Mouse (Mus musculus) G1E (cell line): Measurements from ENCODE around the gene Lrp1. TPM values are rescaled to one million over a fixed set of nuclear protein-coding genes. Genes with fewer than 3 reads are reported as not detected.

ENCODE experiments used
- ATAC-seq: 2 replicates; pipeline ENCODE4 v1.8.0; 2016; ENCODE audit warnings: mild to moderate bottlenecking; ENCODE audit not compliant: insufficient number of reproducible peaks, poor library complexity, low FRiP score, severe bottlenecking; ENCODE audit errors: extremely low read depth
- DNase-seq: peaks from one replicate; pipeline ENCODE4 v3.0.0; 2012; ENCODE audit warnings: low spot score
- H3K27me3 ChIP-seq: 2 replicates; pipeline ENCODE4 v1.6.1; 2012; ENCODE audit warnings: mild to moderate bottlenecking, low read length, inconsistent platforms; ENCODE audit not compliant: insufficient read depth
- H3K36me3 ChIP-seq: replicated peaks from 2 replicates; pipeline ENCODE3; 2012; ENCODE audit warnings: mild to moderate bottlenecking, inconsistent platforms
- H3K4me1 ChIP-seq: 2 replicates; pipeline ENCODE4 v1.6.1; 2012; ENCODE audit warnings: low read depth, low read length, inconsistent platforms, mixed read lengths; ENCODE audit not compliant: insufficient read depth
- H3K4me3 ChIP-seq: 2 replicates; pipeline ENCODE4 v1.5.1; 2012; ENCODE audit warnings: low read depth, mild to moderate bottlenecking, inconsistent platforms, low read length, moderate library complexity, mixed read lengths
- H3K9me3 ChIP-seq: replicated peaks from 2 replicates; pipeline ENCODE4 v1.6.1; 2012; ENCODE audit warnings: inconsistent platforms
- CTCF ChIP-seq: IDR thresholded peaks from 2 replicates; pipeline ENCODE4 v1.5.1; 2012; ENCODE audit warnings: low read depth, low read length, inconsistent platforms, mixed read lengths
- GATA1 ChIP-seq: IDR thresholded peaks from 2 replicates; pipeline ENCODE4 v1.6.1; 2012; ENCODE audit warnings: borderline replicate concordance, low read length, inconsistent platforms, mixed read lengths
- GATA2 ChIP-seq: IDR thresholded peaks from 2 replicates; pipeline ENCODE4 v1.6.1; 2012; ENCODE audit warnings: low read depth, low read length, inconsistent platforms, borderline replicate concordance
- POLR2AphosphoS5 ChIP-seq: IDR thresholded peaks from 2 replicates; pipeline ENCODE4 v1.6.1; 2012; ENCODE audit warnings: low read depth, low read length, inconsistent platforms; ENCODE audit not compliant: insufficient replicate concordance
- TAL1 ChIP-seq: conservative IDR thresholded peaks from 2 replicates; pipeline ENCODE4 v1.6.1; 2012; ENCODE audit warnings: low read depth, low read length, inconsistent platforms, mixed read lengths
- polyA plus RNA-seq: library from polyadenylated mRNA; stranded (reverse); fragments of >175 nt; gene quantifications from 2 replicates; pipeline ENCODE4 v1.2.3, GENCODE M21; 2012
- total RNA-seq, 2 experiments: library from RNA; stranded (forward) in 1 of 2; stranded (reverse) in 1 of 2; fragments of 200-1000 nt in 1 of 2; fragments of >200 nt in 1 of 2; fragmentation: Nextera tagmentation in 1 of 2; gene quantifications; 2 replicates each; pipeline ENCODE4 v1.2.3; 2014 to 2017

Lrp1 gene
- total and polyA plus RNA-seq, 3 experiments: 0.27 to 0.67 (median 0.30) TPM

DNA sequence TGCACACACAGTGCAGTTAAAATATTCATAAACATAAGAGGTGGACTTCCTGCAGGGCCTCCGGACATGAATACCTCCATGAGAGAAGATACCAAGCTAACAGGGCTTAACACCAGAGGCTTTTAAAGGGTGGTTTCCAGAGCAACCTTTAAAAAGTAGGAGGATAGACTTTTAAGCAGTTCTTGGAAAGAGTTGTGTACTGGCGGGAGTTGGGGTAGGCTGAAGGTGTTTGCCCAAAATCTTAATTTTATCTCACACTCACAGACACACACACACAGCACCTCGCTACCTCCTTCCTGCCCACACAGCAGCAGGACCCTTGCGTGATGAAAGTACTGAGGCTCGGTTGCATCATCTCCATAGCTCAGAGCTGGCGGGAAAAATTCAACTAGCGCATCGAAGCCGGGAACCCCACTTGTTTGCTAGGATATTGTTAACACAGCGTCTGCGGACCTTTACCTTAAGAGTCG, 99.3 kb downstream of the Lrp1 start:
- TF ChIP-seq TAL1 (peak; percentile 43; the same call in 1 of the 2 replicates), POLR2AphosphoS5 (no peak)
- Histone ChIP-seq H3K4me3 (peak overlapping the region; percentile 77), H3K27me3 (peaks cover 25% of the 10 kb centered on the region), H3K9me3 (peaks cover 6% of the 10 kb centered on the region), H3K36me3 (peaks cover 48% of the 10 kb centered on the region), H3K4me1 (peaks cover 77% of the 10 kb centered on the region)
- no peak for DNase-seq
- peak; percentile 19; the same call in 1 of the 2 replicates for ATAC-seq

DNA sequence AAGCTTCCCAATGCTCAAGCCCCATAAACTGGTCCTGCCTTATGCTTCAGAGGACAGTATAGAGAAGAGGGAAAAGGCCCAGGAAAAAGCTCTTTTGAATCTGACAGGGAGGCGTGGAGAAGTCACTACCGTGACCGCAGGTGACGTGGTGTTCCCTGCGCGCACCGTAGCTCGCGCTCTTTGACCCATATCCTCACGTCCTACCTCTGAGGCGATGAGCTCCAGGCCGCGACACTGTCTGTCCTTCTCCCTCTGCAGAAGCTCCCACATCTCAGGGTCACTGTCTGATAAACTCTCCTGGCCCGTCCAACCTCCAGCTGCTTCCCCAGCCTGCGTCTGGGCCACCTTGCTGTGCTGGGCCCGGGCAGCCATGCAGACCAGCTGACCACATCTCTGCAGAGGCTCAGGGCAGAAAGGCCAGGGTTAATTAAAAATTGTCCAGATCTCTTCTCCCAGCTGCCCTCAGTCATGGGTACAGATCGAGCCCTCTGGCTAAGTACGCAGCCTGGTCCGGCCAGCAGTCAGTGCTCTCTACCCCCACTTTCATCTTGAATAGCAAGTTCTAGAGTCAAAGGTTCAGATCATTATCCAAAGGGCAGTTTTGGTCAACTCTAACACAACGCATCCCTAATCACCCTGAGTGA, 100.1 kb downstream of the Lrp1 start:
- Histone ChIP-seq H3K9me3 (no peaks in the 10 kb centered on the region), H3K4me1 (peaks cover 83% of the 10 kb centered on the region), H3K4me3 (peak overlapping the region; percentile 77), H3K36me3 (peaks cover 56% of the 10 kb centered on the region), H3K27me3 (peaks cover 17% of the 10 kb centered on the region)
- DNase-seq: no peak
- TF ChIP-seq GATA2: no peak
- no peak for TF ChIP-seq CTCF
- TF ChIP-seq POLR2AphosphoS5: no peak; the same call in 1 of the 2 replicates
- TF ChIP-seq GATA1: no peak
- peak; percentile 4 for ATAC-seq

DNA sequence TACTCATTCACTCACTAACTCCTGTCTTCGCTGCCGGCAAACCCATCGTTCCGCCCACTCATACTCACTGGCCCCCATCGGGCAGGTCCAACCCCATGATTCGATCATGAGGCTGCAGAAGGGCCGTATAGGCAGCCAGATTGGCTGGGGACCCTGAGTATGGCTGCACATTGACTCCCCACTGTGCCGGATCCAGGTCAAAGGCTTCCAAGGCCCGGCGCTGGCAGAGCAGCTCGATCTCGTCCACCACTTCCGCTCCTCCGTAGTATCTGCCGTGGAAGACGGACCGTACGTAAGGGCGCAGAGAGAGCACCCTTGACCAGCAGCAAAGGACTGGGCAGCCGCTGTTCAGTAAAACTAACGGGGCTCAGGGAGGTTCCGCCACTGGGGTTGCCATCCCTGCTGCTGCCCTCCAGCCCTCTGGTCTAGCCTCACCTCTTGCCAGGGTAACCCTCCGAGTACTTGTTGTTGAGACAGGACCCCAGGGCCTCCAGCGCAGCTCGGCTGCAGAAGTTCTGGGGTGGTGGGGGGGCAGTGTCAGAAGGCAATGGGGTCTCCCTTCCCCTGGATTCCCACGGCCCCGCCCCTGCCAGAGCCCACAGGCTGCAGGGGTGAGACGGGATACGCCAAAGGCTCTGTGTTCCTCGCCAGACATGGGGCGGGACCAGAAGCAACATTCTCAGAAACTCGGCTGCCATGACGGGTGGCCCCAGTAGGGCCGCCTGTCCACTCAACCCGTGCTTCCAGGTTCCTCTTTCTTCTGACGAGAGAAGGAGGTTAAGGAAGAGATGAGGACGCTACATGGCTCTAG, 100.8 kb downstream of the Lrp1 start:
- ATAC-seq (0 out of 2 replicates have a peak, but pooled peaks have one; percentile 2), DNase-seq (peak; percentile 64)
- H3K9me3 ChIP-seq: no peaks in the 10 kb centered on the region
- H3K27me3 ChIP-seq: peaks cover 10% of the 10 kb centered on the region
- H3K4me3 ChIP-seq: peak overlapping the region; percentile 77
- peaks cover 83% of the 10 kb centered on the region for H3K4me1 ChIP-seq
- TF ChIP-seq CTCF: no peak
- TF ChIP-seq GATA2: no peak
- peaks cover 63% of the 10 kb centered on the region for H3K36me3 ChIP-seq

DNA sequence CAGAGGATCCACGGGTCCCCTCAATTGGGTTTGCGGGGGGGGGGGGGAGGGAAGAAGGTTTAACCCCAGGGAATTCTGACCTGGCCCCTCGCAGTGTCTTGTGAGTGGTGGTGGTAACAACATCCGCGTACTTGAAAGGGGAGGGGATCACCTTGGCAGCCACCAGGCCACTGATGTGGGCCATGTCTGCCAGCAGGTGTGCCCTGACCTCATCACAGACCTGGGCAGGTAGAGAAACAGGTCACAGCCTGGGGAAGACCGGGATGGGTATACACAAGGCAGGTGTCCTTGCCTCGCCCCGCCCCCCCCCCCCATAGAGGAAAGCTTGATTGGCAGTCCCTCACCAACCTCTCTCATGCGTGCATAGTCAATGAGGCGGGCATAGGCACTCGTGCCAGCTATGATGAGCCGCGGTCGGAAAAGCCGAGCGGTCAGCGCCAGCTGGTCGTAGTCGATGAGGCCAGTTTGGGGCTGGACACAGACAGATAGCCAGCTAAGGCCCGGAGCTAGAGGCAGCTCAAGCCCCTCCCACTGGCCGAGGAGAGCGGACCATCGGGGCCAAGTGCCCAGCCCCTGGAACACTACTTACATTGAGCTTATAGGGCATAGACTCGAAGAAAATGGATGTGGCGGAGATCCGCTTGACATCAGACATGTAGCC, 101.8 kb downstream of the Lrp1 start:
- ATAC-seq (no peak), DNase-seq (no peak)
- H3K4me3 ChIP-seq: peak overlapping the region; percentile 77; the same call in 1 of the 2 replicates
- no peaks in the 10 kb centered on the region for H3K9me3 ChIP-seq
- 0 out of 2 replicates have a peak, but pooled peaks cover under 1% of the 10 kb centered on the region for H3K27me3 ChIP-seq
- H3K36me3 ChIP-seq: peaks cover 64% of the 10 kb centered on the region
- TF ChIP-seq GATA1 (no peak), GATA2 (no peak), CTCF (no peak), TAL1 (no peak), POLR2AphosphoS5 (no peak)
- H3K4me1 ChIP-seq: peaks cover 83% of the 10 kb centered on the region

DNA sequence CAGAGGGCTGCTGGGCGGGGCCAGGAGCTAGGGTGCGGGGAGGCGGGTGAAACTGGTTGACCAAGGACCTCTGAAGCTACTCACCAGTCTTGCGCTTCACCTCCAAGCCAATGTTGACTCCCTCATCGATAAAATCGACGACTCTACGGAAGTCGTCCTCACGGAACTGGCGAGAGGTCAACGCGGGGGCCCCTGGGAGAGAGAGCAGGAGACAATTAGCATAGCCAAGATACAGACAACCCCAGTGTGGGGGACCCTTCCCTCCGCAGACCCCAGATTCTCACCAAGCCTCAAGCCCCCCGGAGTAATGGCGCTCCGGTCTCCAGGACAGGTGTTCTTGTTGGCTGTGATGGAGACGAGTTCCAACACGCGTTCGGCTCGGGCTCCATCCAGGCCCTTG, 103.0 kb downstream of the Lrp1 start:
- no peak for ATAC-seq
- Histone ChIP-seq H3K27me3 (no peaks in the 10 kb centered on the region), H3K4me3 (peak overlapping the region; percentile 77; the same call in 1 of the 2 replicates), H3K9me3 (no peaks in the 10 kb centered on the region), H3K4me1 (peaks cover 87% of the 10 kb centered on the region), H3K36me3 (peaks cover 64% of the 10 kb centered on the region)
- TF ChIP-seq CTCF: no peak
- no peak for TF ChIP-seq GATA1
- no peak for TF ChIP-seq TAL1
- no peak for TF ChIP-seq GATA2
- no peak for TF ChIP-seq POLR2AphosphoS5
- DNase-seq: no peak

DNA sequence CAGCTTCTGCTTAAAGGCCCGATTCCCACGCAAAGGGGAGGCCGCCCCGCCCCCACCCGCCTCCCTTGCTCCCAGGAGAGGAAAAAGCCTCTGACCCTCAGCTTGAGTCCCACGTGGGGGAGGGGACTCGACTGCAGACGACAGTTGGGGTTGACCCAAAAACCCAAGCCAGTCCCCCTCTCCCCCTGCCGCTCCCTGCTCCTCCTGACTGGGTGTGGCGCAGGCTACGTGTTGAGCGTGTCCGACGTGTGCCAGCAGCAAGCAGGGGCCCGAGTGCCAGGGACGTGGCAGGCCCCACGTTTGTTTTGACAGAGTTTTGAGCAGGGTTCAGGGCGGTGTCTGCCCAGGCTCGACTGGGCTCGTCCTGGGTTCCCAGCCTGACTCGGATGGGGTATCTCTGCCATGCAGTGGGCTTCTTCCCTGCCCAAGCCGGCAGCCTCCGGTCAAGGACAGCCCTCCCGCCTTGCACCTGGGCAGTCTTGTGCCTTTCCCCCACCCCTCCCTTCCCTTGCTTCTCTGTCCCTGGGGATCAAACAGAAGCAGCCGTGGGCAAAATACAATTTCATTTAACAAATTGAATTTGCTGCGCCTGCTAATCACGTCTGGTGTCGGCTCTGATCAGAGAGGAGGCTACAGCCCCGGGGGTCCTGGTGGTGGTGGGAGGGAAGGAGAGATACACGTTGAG, 104.2 kb downstream of the Lrp1 start:
- peaks cover 95% of the 10 kb centered on the region for H3K4me1 ChIP-seq
- H3K9me3 ChIP-seq: no peaks in the 10 kb centered on the region
- H3K4me3 ChIP-seq: peak overlapping the region; percentile 77
- TF ChIP-seq POLR2AphosphoS5 (peak; percentile 19; the same call in 1 of the 2 replicates), TAL1 (no peak)
- peaks cover 64% of the 10 kb centered on the region for H3K36me3 ChIP-seq
- DNase-seq (peak; percentile 92), ATAC-seq (peak; percentile 45)
- peaks cover 5% of the 10 kb centered on the region for H3K27me3 ChIP-seq
